9 mouse cellular contexts compared by ENCODE assay signal in genomic region chr5:24602751-24603343, GRCm38 (mm10). TPM values are rescaled to one million over a fixed set of nuclear protein-coding genes. Genes with fewer than 3 reads are reported as not detected.
DNase-seq lines count a peak whose midpoint lies in the region; ATAC-seq and TF ChIP-seq lines count a peak whose summit lies in the region.
"Had no signal": no experiment of that assay in that cellular context is flagged by ENCODE, and none has a peak within 500 bp of the region (broad histone marks: within the 10 kb centered on the region; RNA-seq: fewer than 3 reads in every experiment).

No protein-coding gene starts in this region.

- DNase-seq in MEL (ENCODE audit: low read depth, low spot score): peak; percentile 71
- peak; percentile 57 to 66 for DNase-seq in adrenal gland, postnatal 4 days (ENCODE audit: low spot score in 2 of 2)
- DNase-seq in kidney, postnatal 14 days: peak; percentile 93
- DNase-seq in lung, postnatal 4 days: peak; percentile 87 to 92
- no peak for DNase-seq in spleen, adult 12 weeks (ENCODE audit: low spot score)

- H3K27me3 ChIP-seq in MEL (ENCODE audit: control insufficient read depth in 1 of 2, insufficient read depth in 2 of 2, low read length in 2 of 2): peaks cover 48 to 65% of the 10 kb centered on the region in 2 experiments
- H3K27me3 ChIP-seq in heart, embryonic 16.5 days (ENCODE audit: control insufficient read depth, insufficient read depth, low read length): 0 out of 2 replicates have a peak, but pooled peaks cover 2% of the 10 kb centered on the region
- no peaks in the 10 kb centered on the region for H3K27me3 ChIP-seq in testis, adult 2 months (ENCODE audit: control insufficient read depth, insufficient read depth, low read length)

- WGBS in heart, embryonic 16.5 days: 3% methylated on average over 16 of the region's 16 CpGs

- TF ChIP-seq POLR2A in MEL (IDR thresholded peaks at IDR 0.05; ENCODE audit: control insufficient read depth in 1 of 2, insufficient read depth in 1 of 2, low read depth in 1 of 2, low read length in 2 of 2, poor library complexity in 1 of 2): no peak
- TF ChIP-seq POLR2A in embryonic fibroblast, embryonic 13.5 days (IDR thresholded peaks at IDR 0.05; ENCODE audit: low read depth, low read length): peak; percentile 93
- peak; percentile 20; the same call in 1 of the 2 replicates for TF ChIP-seq POLR2A in testis, adult 2 months (IDR thresholded peaks at IDR 0.05; ENCODE audit: control insufficient read depth, low read depth, low read length)

- H3K4me2 ChIP-seq in heart, embryonic 16.5 days (ENCODE audit: low read depth, low read length): peak overlapping the region; percentile 64

- H3K9me3 ChIP-seq in MEL (replicated peaks; ENCODE audit: insufficient read depth, low read length): no peaks in the 10 kb centered on the region
- no peaks in the 10 kb centered on the region for H3K9me3 ChIP-seq in heart, embryonic 16.5 days (replicated peaks; ENCODE audit: control insufficient read depth, low read length)

- peak overlapping the region; percentile 73 for H3K9ac ChIP-seq in MEL (ENCODE audit: control insufficient read depth, low read depth, low read length, poor library complexity, severe bottlenecking)
- peak overlapping the region; percentile 91 for H3K9ac ChIP-seq in heart, embryonic 16.5 days (ENCODE audit: low read length)

- peaks cover 0 to 2% of the 10 kb centered on the region in 2 experiments; a peak in 1 of 4 replicates for H3K4me1 ChIP-seq in MEL (ENCODE audit: control insufficient read depth in 1 of 2, insufficient read depth in 2 of 2, low read length in 2 of 2)
- peaks cover 5% of the 10 kb centered on the region; the same call in 1 of the 2 replicates for H3K4me1 ChIP-seq in embryonic fibroblast, embryonic 13.5 days (ENCODE audit: control insufficient read depth, insufficient read depth, low read length)
- peaks cover 45% of the 10 kb centered on the region for H3K4me1 ChIP-seq in heart, embryonic 16.5 days (ENCODE audit: control insufficient read depth, insufficient read depth, low read length)
- H3K4me1 ChIP-seq in testis, adult 2 months (ENCODE audit: control insufficient read depth, insufficient read depth, low read length): peaks cover 31% of the 10 kb centered on the region

- no peak; the same call in 1 of the 2 replicates for TF ChIP-seq RAD21 in MEL (IDR thresholded peaks at IDR 0.05; ENCODE audit: low read depth, low read length)

- ATAC-seq in heart, embryonic 16.5 days (replicated peaks; ENCODE audit: extremely low read depth, insufficient read depth, low FRiP score): peak; percentile 52

- TF ChIP-seq CTCF in MEL (IDR thresholded peaks at IDR 0.05 in 2 of 3, conservative IDR thresholded peaks at IDR 0.05 in 1 of 3; ENCODE audit: control insufficient read depth in 1 of 3, insufficient read depth in 1 of 3, low read depth in 2 of 3, low read length in 3 of 3, poor library complexity in 1 of 3, severe bottlenecking in 1 of 3): no peak
- no peak for TF ChIP-seq CTCF in embryonic fibroblast, embryonic 13.5 days (IDR thresholded peaks at IDR 0.05; ENCODE audit: borderline replicate concordance, insufficient read depth, low read length)
- no peak for TF ChIP-seq CTCF in testis, adult 2 months (IDR thresholded peaks at IDR 0.05; ENCODE audit: control insufficient read depth, insufficient read depth, insufficient replicate concordance, low read depth, low read length)

- no peak overlapping the region for H3K27ac ChIP-seq in MEL (ENCODE audit: control insufficient read depth, low read depth, low read length)
- peak overlapping the region; percentile 93 for H3K27ac ChIP-seq in embryonic fibroblast, embryonic 13.5 days (ENCODE audit: insufficient read depth, low read length)
- H3K27ac ChIP-seq in heart, embryonic 16.5 days (ENCODE audit: low read length): peak overlapping the region; percentile 99
- H3K27ac ChIP-seq in testis, adult 2 months (ENCODE audit: control insufficient read depth, insufficient read depth, low read depth, low read length): peak overlapping the region; percentile 37

- no peaks in the 10 kb centered on the region for H3K36me3 ChIP-seq in MEL (ENCODE audit: control insufficient read depth in 1 of 2, insufficient read depth in 2 of 2, low read length in 2 of 2)
- no peaks in the 10 kb centered on the region for H3K36me3 ChIP-seq in heart, embryonic 16.5 days (ENCODE audit: control insufficient read depth, insufficient read depth)
- H3K36me3 ChIP-seq in testis, adult 2 months (ENCODE audit: control insufficient read depth, insufficient read depth, low read length): no peaks in the 10 kb centered on the region

- no peak for TF ChIP-seq EP300 in MEL (IDR thresholded peaks at IDR 0.05; ENCODE audit: low read depth in 1 of 2, low read length in 2 of 2)

- no peaks in the 10 kb centered on the region; the same call in 1 of the 2 replicates for H3K79me2 ChIP-seq in MEL (ENCODE audit: control insufficient read depth, insufficient read depth, low read length, poor library complexity)

- H3K4me3 ChIP-seq in MEL (ENCODE audit: control insufficient read depth in 1 of 2, insufficient read depth in 1 of 2, low read depth in 2 of 2, low read length in 2 of 2): peak overlapping the region; percentile 51 to 93
- H3K4me3 ChIP-seq in embryonic fibroblast, embryonic 13.5 days (ENCODE audit: insufficient read depth, low read length): peak overlapping the region; percentile 32
- peak overlapping the region; percentile 79 for H3K4me3 ChIP-seq in heart, embryonic 16.5 days (ENCODE audit: low read length)
- peak overlapping the region; percentile 81 for H3K4me3 ChIP-seq in testis, adult 2 months (ENCODE audit: control insufficient read depth, low read depth, low read length)

TF ChIP-seq in MEL, 35 proteins besides CTCF, POLR2A, EP300 and RAD21:
- peak; percentile 26; the same call in 1 of the 2 replicates for TF ChIP-seq NELFE (IDR thresholded peaks at IDR 0.05; ENCODE audit: low read depth, low read length)
- TF ChIP-seq ZC3H11A (IDR thresholded peaks at IDR 0.05; ENCODE audit: low read depth, low read length): no peak
- TF ChIP-seq TCF12 (IDR thresholded peaks at IDR 0.05; ENCODE audit: low read depth, low read length): no peak
- TF ChIP-seq MXI1 (IDR thresholded peaks at IDR 0.05; ENCODE audit: low read depth, low read length): no peak

RNA-seq across cellular contexts. Expression of gene Chpf2, which starts 16.3 kb away (rescaled TPM):
- total RNA-seq in MEL (2012; rRNA removed): 37.1 and 37.9 TPM in 2 replicates
- 10 to 100 TPM in 1 of 2 experiments, not detected in 1; 39.7 TPM for polyA plus RNA-seq in MEL (2012; ENCODE audit: insufficient read depth in 1 of 2, insufficient read length in 2 of 2, low read depth in 1 of 2, low replicate concordance in 2 of 2, missing spikeins in 1 of 2)
- 10 to 100 TPM; 59.1 to 68.4 TPM for total RNA-seq in adrenal gland, postnatal 4 days (2021)
- 45.5 and 54.6 TPM in 2 replicates for polyA plus RNA-seq in embryonic fibroblast, embryonic 13.5 days (2011; ENCODE audit: insufficient read length, low read depth, missing spikeins)
- polyA plus RNA-seq in heart, embryonic 16.5 days (2015; fragmentation: Nextera tagmentation; extraction: Ambion mirVana): 14.4 and 14.8 TPM in 2 replicates
- 9.1 and 12.4 TPM in 2 replicates for polyA plus RNA-seq in testis, adult 2 months (2012; rRNA removed)

RNA-seq across cellular contexts. Expression of gene Smarcd3, which starts 21.4 kb away (rescaled TPM):
- total RNA-seq in MEL (2012; rRNA removed): 2.1 and 2.7 TPM in 2 replicates
- polyA plus RNA-seq in MEL (2012; ENCODE audit: insufficient read depth in 1 of 2, insufficient read length in 2 of 2, low read depth in 1 of 2, low replicate concordance in 2 of 2, missing spikeins in 1 of 2): 10 to 100 TPM in 1 of 2 experiments, not detected in 1; 16.5 TPM
- total RNA-seq in adrenal gland, postnatal 4 days (2021): 10 to 100 TPM; 27.9 to 30.6 TPM
- 22.9 and 27.8 TPM in 2 replicates for polyA plus RNA-seq in embryonic fibroblast, embryonic 13.5 days (2011; ENCODE audit: insufficient read length, low read depth, missing spikeins)
- polyA plus RNA-seq in heart, embryonic 16.5 days (2015; fragmentation: Nextera tagmentation; extraction: Ambion mirVana): 47.4 and 48.3 TPM in 2 replicates
- 5.0 and 16.5 TPM in 2 replicates for polyA plus RNA-seq in testis, adult 2 months (2012; rRNA removed)
- polyA plus RNA-seq: erythroblast, embryonic 14.5 days had no signal

RNA-seq across cellular contexts. Expression of gene Abcf2, which starts 25.6 kb away (rescaled TPM):
- total RNA-seq in MEL (2012; rRNA removed): 228 and 257 TPM in 2 replicates
- polyA plus RNA-seq in MEL (2012; ENCODE audit: insufficient read depth in 1 of 2, insufficient read length in 2 of 2, low read depth in 1 of 2, low replicate concordance in 2 of 2, missing spikeins in 1 of 2): 100 to 1,000 TPM in 1 of 2 experiments, not detected in 1; 244 TPM
- 10 to 100 TPM; 54.7 to 59.8 TPM for total RNA-seq in adrenal gland, postnatal 4 days (2021)
- 69.3 and 73.4 TPM in 2 replicates for polyA plus RNA-seq in embryonic fibroblast, embryonic 13.5 days (2011; ENCODE audit: insufficient read length, low read depth, missing spikeins)
- 68.1 and 72.6 TPM in 2 replicates for polyA plus RNA-seq in heart, embryonic 16.5 days (2015; fragmentation: Nextera tagmentation; extraction: Ambion mirVana)
- 184 and 194 TPM in 2 replicates for polyA plus RNA-seq in testis, adult 2 months (2012; rRNA removed)

RNA-seq across cellular contexts. Expression of gene 4931409K22Rik, which starts 46.2 kb away (rescaled TPM):
- total RNA-seq in MEL (2012; rRNA removed): not detected in 2 replicates
- not detected for polyA plus RNA-seq in MEL (2012; ENCODE audit: insufficient read depth in 1 of 2, insufficient read length in 2 of 2, low read depth in 1 of 2, low replicate concordance in 2 of 2, missing spikeins in 1 of 2)
- under 1 TPM in 1 of 2 experiments, not detected in 1; 0.11 TPM for total RNA-seq in adrenal gland, postnatal 4 days (2021)
- not detected in 2 replicates for polyA plus RNA-seq in embryonic fibroblast, embryonic 13.5 days (2011; ENCODE audit: insufficient read length, low read depth, missing spikeins)
- polyA plus RNA-seq in heart, embryonic 16.5 days (2015; fragmentation: Nextera tagmentation; extraction: Ambion mirVana): not detected in 2 replicates
- polyA plus RNA-seq in testis, adult 2 months (2012; rRNA removed): 108 and 117 TPM in 2 replicates
- polyA plus RNA-seq: erythroblast, embryonic 14.5 days had no signal

Comparison
In these comparisons a context has a peak if more than half of its experiments do, and no peak if none do; other contexts are left out.
1. POLR2A ChIP-seq: peak in embryonic fibroblast, embryonic 13.5 days (single experiment) and testis, adult 2 months (single experiment); none in MEL (0 of 2).
2. Peak in every context shown above with its lines, with median percentiles within 50 percentile points of each other: H3K4me3 ChIP-seq.